Mouse (Mus musculus) lung, postnatal 0 days (tissue): Measurements from ENCODE around the gene Cct7.

Experiments used
- CTCF ChIP-seq: IDR thresholded peaks from 2 replicates; pipeline ENCODE4 v1.5.1; 2016; ENCODE audit warnings: antibody characterized with exemption, mild to moderate bottlenecking
- EP300 ChIP-seq: IDR thresholded peaks from 2 replicates; pipeline ENCODE4 v1.6.1; 2016; ENCODE audit warnings: antibody characterized with exemption, mild to moderate bottlenecking, control low read depth

GRCm38 (mm10) chr6:85402613-85403012 lies 48.7 kb upstream of the Cct7 start:
- TF ChIP-seq EP300 (no peak), CTCF (no peak)
